Mouse (Mus musculus): ENCODE data around the gene Tmem45b.
"Not testable (repeated sequence)": the region's sequence is repeated elsewhere in the genome, so short reads cannot be mapped to it uniquely, and the experiment has no call there.

Tmem45b gene

DNA sequence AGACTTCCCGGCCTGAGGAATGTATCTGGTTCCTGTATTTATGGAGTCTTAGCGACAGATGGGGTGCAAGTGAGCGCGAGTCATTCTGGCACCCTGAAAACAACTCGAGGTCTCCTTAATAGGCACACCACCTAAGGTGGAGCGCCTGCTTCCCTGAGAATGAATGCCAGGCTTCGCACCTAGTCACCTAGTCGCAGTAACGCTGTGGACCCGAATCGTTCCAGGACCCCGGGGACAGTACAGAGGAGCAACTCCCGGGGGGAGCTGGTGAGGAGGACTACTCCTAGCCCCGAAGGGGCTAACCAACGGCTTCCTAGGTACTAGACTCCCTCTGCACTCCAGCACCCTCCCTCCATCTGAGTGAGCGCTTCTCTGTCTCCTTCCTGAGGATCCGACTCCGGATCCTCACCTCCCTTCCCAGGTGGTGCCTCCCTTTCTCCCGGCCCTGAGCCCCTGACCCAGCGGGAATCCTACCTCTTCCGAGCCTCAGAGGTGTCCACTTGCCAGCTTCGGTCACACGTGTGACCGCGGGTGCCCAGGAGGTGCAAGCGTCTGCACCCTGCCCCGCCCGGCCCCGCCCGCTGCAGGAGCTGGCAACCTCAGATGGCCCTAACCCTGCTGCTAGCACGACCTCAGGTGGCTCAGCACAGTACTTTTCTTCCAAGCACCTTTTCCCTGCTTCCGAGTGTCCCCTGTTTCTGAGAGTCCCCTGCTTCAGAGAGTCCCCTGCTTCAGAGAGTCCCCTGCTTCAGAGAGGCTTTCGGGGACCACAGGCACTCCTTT, at the start of gene Tmem45b:
Gene Tmem45b, minus strand, starts transcription at position 771 of the 783 bp plus-strand sequence.
- no peak for DNase-seq (ENCODE audit: low spot score)

DNA sequence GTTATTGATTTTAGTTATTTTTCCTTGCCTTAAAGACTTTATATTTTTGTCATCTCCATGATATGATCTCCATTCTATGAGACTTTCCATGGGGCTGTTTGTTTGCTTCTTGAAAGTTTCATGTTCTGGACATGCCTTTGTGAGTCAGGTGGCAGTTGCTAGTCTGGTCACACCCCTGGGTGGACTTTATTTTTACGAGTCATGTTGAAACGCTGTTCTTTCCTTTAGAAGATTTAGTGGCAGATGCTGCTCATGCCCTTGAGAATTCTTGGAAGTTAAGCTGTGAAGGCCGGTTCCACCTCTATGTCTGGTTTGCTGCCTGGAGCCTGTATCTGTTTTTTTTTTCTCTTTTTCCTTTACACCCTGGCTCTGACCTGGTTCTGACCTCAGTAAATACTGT, 43.9 kb upstream of the Tmem45b start:
- no peak for DNase-seq (ENCODE audit: low spot score)

DNA sequence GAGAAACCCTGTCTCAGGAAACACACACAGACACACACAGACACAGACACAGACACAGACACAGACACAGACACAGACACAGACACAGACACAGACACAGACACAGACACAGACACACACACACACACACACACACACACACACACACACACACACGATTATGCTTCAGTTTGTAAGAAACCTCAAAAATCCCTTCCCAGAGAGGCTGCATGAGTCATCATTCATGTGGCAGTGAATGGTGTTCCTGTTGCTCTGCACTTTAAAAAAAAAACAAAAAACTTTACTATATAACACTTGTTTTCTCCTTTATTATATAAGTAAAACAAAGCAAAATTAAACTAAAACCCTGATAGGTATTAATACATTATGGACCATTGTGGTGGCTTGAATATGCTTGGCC, 37.0 kb upstream of the Tmem45b start:
- not testable (repeated sequence) for DNase-seq (ENCODE audit: low spot score)

DNA sequence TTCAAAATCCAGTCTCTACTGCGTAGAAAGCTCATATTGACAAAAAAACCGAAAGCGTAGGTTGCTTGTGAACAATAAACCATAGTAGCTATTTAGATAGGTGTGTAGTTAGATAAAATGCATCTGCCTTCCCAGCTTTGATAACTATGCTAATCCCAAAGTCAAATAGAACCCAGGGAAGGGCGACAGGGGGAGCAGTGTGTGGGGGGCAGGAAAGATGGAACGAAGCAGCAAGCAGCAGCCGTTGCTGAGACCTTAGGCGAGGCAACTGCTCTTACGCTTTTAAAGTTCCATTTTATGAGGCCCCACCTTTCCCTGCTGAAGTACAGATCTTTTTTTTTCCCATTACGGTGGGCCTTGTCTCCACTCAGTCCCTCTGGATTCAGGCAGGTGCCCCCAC, 1.1 kb downstream of the Tmem45b start:
- DNase-seq (ENCODE audit: low spot score): no peak

DNA sequence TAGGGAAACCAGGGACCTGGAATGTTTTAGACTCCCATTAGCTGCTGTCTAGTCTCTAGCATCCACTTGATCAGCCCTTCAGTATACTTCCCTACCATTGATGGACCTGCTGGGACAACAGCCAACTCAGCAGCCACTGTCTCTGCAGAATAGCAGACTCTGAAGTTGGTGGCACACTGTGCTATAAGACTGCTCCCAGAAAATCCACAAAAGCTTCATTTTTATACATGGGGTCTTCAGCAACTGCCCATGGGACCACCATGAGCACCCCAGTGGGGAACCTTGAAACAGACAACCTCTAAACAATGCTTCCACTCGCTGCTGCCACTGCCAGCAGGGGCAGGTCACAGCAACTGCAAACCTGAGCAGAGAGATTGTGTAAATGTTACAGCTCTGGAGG, 9.9 kb downstream of the Tmem45b start:
- no peak for DNase-seq (ENCODE audit: low spot score)

DNA sequence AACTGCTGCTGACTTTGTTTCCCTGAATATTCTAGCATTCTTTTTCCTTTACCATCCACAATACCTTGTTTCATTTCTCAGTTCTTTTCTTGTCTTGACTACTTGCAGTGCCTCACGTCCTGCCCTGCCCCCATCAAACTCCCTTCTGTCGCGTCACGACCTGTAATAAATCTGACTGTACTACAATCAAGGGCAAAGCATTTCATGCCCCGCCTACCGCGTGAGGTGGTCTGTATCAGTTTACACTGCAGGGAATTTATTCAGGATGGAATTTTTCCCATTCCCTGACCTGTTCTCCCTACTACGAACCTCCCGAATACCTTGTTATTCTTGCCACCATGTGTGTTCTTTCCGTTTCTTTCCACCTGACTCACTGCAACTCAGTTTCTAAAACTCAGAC, 12.1 kb downstream of the Tmem45b start:
- DNase-seq (ENCODE audit: low spot score): no peak

DNA sequence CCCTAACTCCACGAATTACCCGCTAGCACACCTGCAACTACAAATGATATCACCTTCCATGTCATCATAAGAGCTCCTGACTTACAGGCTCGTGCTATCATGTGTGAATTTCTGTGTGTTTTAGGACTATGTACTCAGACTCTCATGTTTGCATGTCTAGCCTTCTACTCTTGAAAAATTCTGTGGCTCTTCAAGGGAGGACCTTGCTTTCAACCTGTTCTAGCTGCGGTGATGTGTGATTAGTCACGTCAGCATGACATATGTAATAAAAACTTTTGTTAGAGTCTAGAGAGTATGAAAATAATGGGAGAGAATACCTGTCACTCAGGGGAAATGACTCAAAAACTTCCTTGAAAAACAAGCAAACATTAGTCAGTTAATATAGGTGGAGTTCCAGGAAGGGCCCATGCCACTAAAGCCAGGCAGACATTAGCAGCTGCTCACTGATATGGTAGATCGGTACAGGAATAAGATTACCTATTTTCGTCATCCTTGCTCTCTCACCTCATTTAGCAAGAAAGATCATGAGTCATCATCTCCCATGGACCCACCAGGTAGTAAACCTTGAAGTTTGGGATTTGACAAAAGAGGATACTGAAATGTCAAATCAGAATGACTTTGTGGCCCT, 15.0 kb downstream of the Tmem45b start:
- no peak for DNase-seq (ENCODE audit: low spot score)

DNA sequence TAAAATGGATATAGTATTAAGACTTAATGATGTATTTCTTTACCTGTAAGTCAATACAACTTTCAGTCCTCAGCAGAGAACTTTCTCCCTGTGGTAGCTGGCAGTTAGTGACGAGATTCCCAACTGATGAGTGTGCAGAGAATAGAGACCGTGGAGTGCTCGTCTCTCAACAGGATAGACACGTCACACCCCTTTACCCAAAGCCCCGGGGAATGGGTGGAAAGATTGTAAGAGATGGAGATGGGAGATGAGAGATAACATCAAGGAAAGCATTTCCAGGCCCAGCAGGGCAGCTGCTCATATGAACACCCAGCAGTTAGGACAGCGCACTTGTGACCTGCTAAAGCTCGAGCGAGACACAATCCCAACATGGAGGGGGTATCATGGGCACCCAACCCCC, 20.0 kb downstream of the Tmem45b start:
- DNase-seq (ENCODE audit: low spot score): no peak

DNA sequence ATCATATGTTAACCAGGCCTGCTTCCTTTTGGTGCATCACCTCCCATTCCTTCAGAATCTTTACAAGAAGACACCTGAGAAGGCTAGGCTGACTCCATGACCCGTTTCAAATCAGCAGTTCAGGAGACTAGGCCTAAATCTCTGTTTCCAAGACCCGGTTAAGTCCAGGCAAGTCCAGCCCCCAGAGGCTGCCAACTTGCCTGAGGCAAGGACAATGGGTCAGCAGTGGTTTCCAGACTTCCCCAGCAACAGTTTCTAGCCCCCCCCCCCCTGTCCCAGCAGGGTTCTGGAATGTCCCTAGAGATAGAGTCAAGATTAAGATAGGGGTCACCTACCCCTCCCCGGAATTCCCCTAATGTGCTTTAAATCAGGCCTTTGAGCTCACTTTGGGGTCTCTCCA, 22.8 kb downstream of the Tmem45b start:
- DNase-seq (ENCODE audit: low spot score): no peak

DNA sequence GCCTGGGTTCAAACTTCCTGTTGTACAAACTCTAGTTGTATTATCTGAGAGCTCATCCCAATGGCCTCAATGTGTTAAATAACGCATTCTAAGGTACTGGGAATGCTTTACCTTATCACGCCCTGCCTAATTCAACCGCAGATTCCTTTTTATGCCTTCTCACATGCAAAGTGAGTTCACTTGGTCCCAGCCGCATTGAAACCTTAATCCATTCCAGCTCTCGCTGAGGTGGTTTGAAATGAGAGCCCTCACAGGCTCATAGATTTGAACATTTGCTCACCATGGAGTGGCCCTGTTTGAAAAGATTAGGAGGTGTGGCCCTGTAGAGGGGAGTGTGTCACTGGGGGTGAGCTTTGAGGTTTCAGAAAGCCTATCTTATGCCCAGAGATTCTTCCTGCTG, 23.9 kb downstream of the Tmem45b start:
- no peak for DNase-seq (ENCODE audit: low spot score)

DNA sequence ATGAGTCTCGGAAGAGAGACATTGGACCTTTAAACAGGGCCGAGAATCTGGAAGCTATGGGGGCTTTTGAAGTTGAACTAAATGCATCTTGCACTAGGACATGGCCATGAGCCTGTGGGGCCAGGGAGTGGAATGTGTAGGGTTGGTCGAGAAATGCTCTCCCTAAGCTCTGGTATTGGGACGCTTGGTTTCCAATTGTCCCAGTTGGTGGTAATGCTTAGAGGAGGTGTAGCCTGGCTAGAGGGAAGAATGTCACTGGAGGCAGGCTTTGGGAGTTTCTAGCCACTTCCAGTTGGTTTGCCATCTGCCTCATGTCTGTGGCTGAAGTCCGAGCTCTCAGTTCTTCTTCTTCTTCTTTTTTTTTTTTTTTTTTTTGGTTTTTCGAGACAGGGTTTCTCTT, 24.9 kb downstream of the Tmem45b start:
- no peak for DNase-seq (ENCODE audit: low spot score)

DNA sequence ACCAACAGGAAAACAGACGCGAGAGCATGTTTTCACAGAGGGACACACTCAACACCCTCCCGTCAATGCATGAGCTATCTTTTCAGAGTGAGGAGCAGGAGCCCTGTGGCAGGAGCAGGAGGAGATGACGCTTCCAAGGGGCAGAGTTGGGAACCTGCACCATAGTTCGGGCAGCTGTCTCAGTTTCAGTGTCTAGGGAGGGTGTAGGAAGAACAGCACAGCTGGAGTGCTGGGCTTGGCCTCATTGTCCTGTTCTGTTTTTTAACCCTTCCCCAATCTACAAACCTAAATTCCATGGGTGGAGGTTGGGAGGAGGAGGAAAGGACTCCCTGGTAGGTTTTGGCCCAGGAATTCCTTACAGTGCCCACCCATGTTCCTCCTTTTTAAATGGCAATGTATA, 25.4 kb downstream of the Tmem45b start:
- no peak for DNase-seq (ENCODE audit: low spot score)

DNA sequence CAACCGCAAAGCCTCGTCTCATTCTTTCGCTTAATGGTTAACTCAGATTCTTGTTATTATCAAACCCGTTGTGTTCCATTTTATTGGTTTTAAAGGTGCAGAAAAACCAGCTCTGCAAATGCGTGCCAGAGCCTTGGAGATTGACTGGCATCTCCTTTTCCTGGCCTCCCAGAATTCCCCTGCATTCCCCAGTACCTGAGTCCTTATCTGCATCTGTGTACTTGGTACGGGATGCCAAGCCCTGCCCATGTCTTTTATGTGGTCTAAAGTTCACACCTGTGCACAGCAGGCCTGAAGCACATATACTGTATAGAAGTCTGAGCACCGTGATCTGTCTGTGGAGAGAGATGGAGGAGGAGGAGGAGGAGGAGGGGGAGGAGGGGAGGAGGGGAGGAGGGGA, 26.4 kb downstream of the Tmem45b start:
- DNase-seq (ENCODE audit: low spot score): no peak

DNA sequence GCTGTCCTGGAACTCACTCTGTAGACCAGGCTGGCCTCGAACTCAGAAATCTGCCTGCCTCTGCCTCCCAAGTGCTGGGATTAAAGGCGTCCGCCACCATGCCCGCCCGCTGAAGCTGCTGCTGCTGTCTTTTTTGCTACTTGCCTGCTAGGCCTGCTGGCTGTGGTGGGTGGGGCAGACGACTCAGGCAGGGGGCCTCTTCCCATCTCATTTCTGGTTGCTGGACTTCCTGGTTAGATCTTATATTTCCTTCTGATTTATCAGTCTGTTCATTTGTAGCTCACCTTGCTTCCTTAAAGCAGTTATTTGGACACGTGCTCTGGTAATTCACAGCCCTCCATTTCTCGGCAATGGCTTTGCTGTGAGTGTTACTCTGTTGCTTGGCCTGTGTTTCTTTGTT, 28.8 kb downstream of the Tmem45b start:
- no peak for DNase-seq (ENCODE audit: low spot score)

DNA sequence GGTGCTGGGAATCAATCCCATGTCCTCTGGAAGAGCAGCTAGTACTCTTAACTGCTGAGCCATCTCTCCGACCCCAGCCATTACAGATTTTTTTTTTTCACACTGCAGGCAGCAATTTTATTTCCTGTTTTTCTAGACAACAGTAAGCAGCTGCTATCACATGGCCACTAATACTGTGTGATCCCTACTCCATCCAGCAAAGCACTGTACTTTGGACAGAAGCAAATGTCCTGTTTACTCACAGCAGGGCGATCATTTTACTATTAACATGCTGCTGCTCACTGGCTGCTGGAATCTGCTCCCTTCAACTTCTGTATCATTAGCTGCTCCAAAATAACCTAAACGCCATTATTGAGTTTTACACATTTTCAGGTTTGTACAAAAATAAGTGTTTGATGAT, 30.8 kb downstream of the Tmem45b start:
- no peak for DNase-seq (ENCODE audit: low spot score)

DNA sequence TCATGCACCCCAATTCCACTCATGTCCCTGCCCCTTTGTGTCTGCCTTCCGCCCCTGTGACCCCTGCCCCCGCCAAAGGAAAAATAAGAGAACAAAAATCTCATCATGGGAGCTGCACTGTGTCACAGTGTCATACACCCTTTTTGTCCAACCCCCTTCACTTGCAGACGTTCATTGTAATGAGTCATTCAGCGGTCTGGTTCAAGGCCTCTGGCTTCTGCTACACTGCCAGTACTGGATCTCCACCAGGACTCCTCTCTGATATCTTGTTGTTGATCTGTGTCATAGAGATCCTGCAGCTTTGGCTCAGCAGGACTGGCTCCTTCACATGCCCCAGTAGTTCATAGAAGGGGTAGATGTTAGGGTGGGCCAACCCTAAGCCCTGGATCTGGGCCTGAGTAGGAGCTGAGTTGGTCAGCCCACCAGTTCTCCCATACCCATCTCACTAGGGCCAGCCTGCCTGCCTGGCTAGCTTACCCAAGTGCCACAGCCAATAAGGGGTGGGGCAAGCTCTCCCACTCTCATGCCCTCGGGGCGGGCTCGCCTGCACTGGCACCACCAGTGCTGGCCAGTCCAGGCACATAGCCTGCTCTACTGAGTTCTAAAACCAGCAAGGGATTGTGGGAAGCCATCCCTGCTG, 31.8 kb downstream of the Tmem45b start:
- no peak for DNase-seq (ENCODE audit: low spot score)

DNA sequence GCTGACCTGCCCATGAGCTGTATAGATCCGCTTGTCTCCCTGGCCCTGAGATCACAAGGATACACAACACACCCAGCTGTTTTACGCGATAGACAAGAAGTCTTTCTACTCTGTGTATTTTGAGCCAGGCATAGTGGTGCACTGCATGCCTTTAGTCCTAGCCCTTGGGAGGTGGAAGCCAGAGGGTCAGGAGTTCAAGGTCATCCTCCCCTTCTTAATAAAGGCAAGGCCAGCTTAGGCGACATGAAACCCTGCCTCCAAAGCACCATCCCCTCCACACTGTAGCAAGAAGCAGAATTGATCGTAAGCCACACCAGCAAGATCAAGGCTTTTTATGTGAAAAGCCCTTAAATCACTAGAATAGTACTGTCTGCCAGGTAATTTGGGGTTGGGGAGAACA, 32.5 kb downstream of the Tmem45b start:
- no peak for DNase-seq (ENCODE audit: low spot score)

DNA sequence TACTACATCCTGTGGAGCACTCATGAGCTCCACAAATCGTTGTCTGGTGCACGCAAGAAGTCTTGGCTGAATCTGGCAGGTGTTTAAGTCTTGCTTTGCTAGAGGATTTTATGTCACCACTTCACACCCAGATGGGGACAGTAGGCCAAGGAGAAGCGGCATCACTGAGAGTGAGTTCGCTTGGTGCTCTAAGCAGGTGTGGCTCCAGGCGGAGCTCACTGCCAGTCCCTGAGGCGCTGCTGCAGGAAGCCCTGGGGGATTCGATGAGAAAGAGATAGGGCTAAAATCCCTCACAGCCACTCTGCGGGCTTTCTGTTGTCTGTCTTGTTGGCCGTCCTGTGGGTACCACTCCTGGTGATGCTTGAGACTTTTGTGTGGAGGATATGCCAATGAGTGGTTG, 34.3 kb downstream of the Tmem45b start:
- no peak for DNase-seq (ENCODE audit: low spot score)

DNA sequence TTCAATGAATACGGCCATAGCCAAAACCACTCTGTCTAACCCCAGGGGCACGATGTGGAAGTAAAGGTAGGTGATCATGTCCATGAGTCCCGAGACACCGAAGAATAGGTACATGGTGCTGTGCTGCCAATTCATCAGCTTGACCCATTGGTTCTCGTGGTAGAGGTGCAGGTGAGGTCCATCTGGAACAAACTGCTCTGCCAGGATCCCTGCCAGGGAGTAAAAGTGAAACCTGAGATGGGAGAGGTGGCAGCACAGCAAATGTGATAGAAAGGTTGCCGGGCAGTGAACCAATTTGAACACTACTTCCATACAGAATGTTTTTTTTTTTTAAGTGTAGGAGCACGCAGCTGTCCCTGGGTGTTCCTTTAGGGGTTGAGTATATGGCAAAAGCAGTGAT, 35.3 kb downstream of the Tmem45b start:
- no peak for DNase-seq (ENCODE audit: low spot score)

DNA sequence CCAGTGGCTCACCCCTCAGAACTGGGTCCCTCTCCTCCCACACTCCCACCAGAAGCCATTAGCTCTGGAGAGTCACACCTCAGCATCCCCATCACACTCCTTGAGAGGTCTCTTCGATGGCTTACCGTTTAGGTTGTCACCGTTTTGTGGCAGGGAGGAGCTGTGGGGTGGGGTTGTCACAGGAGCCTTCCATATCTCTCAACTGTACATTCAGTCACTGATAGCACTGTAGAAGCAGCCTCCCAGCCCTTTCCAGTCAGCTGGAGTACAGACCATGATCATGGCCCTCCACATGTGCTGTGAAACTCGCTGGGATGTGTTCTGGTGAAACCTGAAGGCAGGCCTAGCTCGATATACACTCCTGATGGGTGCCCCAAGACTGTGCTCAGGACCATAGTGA, 42.1 kb downstream of the Tmem45b start:
- DNase-seq (ENCODE audit: low spot score): no peak

DNA sequence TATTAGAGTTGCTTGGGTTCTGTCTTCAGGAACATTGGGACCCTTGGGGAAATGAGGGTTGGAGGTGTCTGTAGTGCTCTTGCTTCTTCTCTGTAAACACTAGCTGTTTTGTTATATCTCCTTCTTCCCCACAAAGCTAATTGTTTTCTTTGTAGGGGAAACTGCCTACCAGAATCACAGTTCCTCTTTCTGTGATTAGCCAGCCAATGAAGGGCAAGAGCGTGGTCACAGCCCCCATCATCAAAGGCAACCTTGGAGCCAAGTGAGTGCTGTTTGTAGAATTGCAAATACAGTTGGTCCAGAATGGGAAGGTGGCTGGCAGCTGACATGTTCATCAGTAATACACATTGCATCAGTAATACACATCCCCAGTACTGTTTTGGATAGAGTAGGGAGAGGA, 45.4 kb downstream of the Tmem45b start:
- DNase-seq (ENCODE audit: low spot score): no peak

DNA sequence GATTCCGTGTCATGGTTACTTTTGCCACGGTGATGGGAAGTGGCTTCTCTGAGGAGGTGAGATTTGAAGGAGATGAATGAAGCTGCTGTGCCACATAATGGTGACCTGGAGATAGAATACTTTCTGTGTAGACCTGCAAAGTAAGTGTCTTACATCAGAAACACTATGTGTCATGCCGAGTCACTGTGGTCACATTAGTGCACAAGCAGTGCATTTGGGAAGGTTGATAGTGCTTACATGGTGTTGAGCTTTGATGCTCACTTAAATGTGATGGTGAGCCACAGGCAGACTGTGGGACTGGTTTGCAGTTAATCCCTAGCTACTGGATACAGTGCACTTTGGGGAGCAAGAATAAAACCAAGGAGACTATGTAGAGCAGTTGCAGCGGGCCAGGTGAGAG, 52.1 kb downstream of the Tmem45b start:
- no peak for DNase-seq (ENCODE audit: low spot score)

DNA sequence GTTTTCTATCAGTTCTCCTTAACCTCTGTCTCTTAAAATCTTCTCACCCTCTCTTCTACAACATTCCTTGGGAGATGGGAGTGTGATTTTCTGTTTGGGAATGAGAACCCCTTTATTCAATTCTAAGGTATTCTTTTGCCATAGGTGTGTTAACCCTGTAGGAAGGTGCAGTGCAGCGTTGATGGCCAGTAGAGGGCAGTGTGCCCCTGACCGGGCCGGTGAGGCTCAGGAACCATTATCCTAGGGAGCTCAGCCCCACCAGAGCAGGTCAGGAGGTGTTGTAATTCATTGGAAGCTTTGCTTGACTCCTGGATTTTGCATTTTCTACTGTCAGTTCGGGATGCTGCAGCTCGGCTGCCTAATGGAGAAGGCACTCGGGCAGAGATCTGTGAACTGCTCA, 59.0 kb downstream of the Tmem45b start:
- no peak for DNase-seq (ENCODE audit: low spot score)

DNA sequence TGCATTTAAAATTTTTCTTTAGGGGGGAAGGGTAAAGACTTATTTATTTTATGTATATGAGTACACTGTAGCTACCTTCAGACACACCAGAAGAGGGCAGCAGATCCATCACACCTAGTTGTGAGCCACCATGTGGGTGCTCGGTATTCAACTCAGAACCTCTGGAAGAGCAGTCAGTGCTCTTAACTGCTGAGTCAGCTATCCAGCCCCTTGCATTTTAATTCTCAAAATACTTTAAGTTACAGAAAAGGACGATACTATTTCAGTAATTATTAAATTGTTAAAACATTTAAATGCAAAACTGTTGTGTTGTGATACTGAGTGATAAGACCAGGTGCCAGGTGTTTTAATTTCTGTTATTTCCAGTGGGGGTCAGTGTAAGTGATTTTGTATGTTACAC, 60.0 kb downstream of the Tmem45b start:
- DNase-seq (ENCODE audit: low spot score): no peak

All from layer of hippocampus, adult 11-12 months (tissue).